In genomic region chr17:25941511-25942241, GRCm38 (mm10) we compare ENCODE assay signal across 8 mouse cellular contexts. TPM values are rescaled to one million over a fixed set of nuclear protein-coding genes. Genes with fewer than 3 reads are reported as not detected.
DNase-seq lines count a peak whose midpoint lies in the region; TF ChIP-seq lines count a peak whose summit lies in the region.

No protein-coding gene starts in this region.

- H3K27ac ChIP-seq in liver, adult 2 months (replicated peaks; ENCODE audit: insufficient read depth, low read depth, low read length) = peak overlapping the region; percentile 59

- peak; percentile 53; the same call in 1 of the 2 replicates for TF ChIP-seq POLR2A in liver, adult 2 months (IDR thresholded peaks at IDR 0.05; ENCODE audit: extremely low read depth, insufficient read depth, low read length)
- TF ChIP-seq POLR2A in myocyte (IDR thresholded peaks at IDR 0.05; ENCODE audit: insufficient read length, low read depth) = peak; percentile 87

- peak overlapping the region; percentile 95 for H3K4me2 ChIP-seq in myocyte (ENCODE audit: low read depth)

- H3K4me3 ChIP-seq in liver, adult 2 months (ENCODE audit: insufficient read depth, low read depth, low read length) = peak overlapping the region; percentile 78
- peak overlapping the region; percentile 59 for H3K4me3 ChIP-seq in myocyte

- H3K27me3 ChIP-seq in liver, adult 2 months (ENCODE audit: control insufficient read depth, insufficient read depth, low read length) = no peaks in the 10 kb centered on the region
- H3K27me3 ChIP-seq in myocyte (ENCODE audit: control insufficient read depth, insufficient read depth, insufficient read length) = peaks cover 8% of the 10 kb centered on the region

- H3K4me1 ChIP-seq in liver, adult 2 months (ENCODE audit: control insufficient read depth, insufficient read depth, low read length) = peaks cover 7% of the 10 kb centered on the region

- peaks cover 7% of the 10 kb centered on the region; the same call in 1 of the 2 replicates for H3K79me2 ChIP-seq in liver, adult 2 months (ENCODE audit: control insufficient read depth, insufficient read depth, low read length)
- peaks cover 12% of the 10 kb centered on the region for H3K79me2 ChIP-seq in myocyte (ENCODE audit: control insufficient read depth, insufficient read depth)

- 4% methylated on average over 47 of the region's 54 CpGs for WGBS in liver, adult 2 months

- peak overlapping the region; percentile 81 for H3ac ChIP-seq in myocyte (ENCODE audit: control insufficient read depth, insufficient read length)

- DNase-seq in left cerebral cortex, adult 18-20 months (ENCODE audit: low spot score in 2 of 2) = peak; percentile 74 to 79
- no peak for DNase-seq in left cerebral cortex, adult 11 months (ENCODE audit: low spot score)
- DNase-seq in embryo, embryonic 10.5 days (ENCODE audit: low spot score) = peak; percentile 82
- peak; percentile 97 for DNase-seq in heart, adult 11 months
- peak; percentile 62 for DNase-seq in kidney, adult 11 months
- DNase-seq in liver, adult 2 months (ENCODE audit: extremely low read depth, low read depth, low spot score) = peak; percentile 48
- peak; percentile 61 to 69 for DNase-seq in spleen, postnatal 36 days (ENCODE audit: low spot score in 2 of 2)

- H3K9ac ChIP-seq in liver, adult 2 months (ENCODE audit: low read depth, low read length) = peak overlapping the region; percentile 79

- TF ChIP-seq CTCF in liver, adult 2 months (IDR thresholded peaks at IDR 0.05; ENCODE audit: low read depth, low read length) = no peak

- no peaks in the 10 kb centered on the region for H3K36me3 ChIP-seq in liver, adult 2 months (ENCODE audit: control insufficient read depth, insufficient read depth, low read length)
- H3K36me3 ChIP-seq in myocyte (ENCODE audit: control insufficient read depth, insufficient read depth) = no peaks in the 10 kb centered on the region

TF ChIP-seq in myocyte, 11 proteins besides CTCF, POLR2A, EP300 and RAD21:
- peak; percentile 91 for TF ChIP-seq POLR2AphosphoS2 (IDR thresholded peaks at IDR 0.05; ENCODE audit: insufficient read length, low read depth)
- peak in 2 of 3 experiments; percentile 42 to 55 for TF ChIP-seq MYOG (IDR thresholded peaks at IDR 0.05; ENCODE audit: control insufficient read depth in 1 of 3, insufficient read depth in 1 of 3, insufficient read length in 2 of 3, low read depth in 2 of 3)
- TF ChIP-seq MYOD1 (IDR thresholded peaks at IDR 0.05; ENCODE audit: control insufficient read depth in 1 of 3, insufficient read length in 2 of 3, low read depth in 2 of 3) = peak in 2 of 3 experiments; percentile 6 to 37
- TF ChIP-seq USF1 (IDR thresholded peaks at IDR 0.05; ENCODE audit: low read depth) = no peak
- no peak for TF ChIP-seq CEBPB (IDR thresholded peaks at IDR 0.05; ENCODE audit: insufficient read depth, poor library complexity, severe bottlenecking)
- TF ChIP-seq E2F4 (IDR thresholded peaks at IDR 0.05; ENCODE audit: insufficient read depth) = peak; percentile 35
- TF ChIP-seq TCF12 (IDR thresholded peaks at IDR 0.05; ENCODE audit: insufficient read depth, poor library complexity, severe bottlenecking) = no peak

RNA-seq across cellular contexts. Expression of gene Pigq, which starts 3.1 kb away (rescaled TPM):
- total RNA-seq in left cerebral cortex, adult 18-20 months (2021) = 100 to 1,000 TPM; 103 to 113 TPM
- total RNA-seq in liver, adult 2 months (2014; rRNA removed) = 11.5 and 16.0 TPM in 2 replicates
- polyA plus RNA-seq in liver, adult 2 months (2012; rRNA removed) = 51.6 and 52.5 TPM in 2 replicates
- 46.3 TPM for polyA plus RNA-seq in myocyte (2012; fragmentation: generic; extraction: Trizol)

RNA-seq across cellular contexts. Expression of gene Nhlrc4, which starts 3.1 kb away (rescaled TPM):
- total RNA-seq in left cerebral cortex, adult 18-20 months (2021) = under 1 TPM; 0.54 to 0.98 TPM
- 1.2 TPM in 1 of 2 replicates, not detected in the other for total RNA-seq in liver, adult 2 months (2014; rRNA removed)
- 0.04 TPM in 1 of 2 replicates, not detected in the other for polyA plus RNA-seq in liver, adult 2 months (2012; rRNA removed)
- 0.17 TPM for polyA plus RNA-seq in myocyte (2012; fragmentation: generic; extraction: Trizol)

RNA-seq across cellular contexts. Expression of gene A930017K11Rik, which starts 10.7 kb away (rescaled TPM):
- under 1 TPM; 0.37 to 0.65 TPM for total RNA-seq in left cerebral cortex, adult 18-20 months (2021)
- not detected in 2 replicates for total RNA-seq in liver, adult 2 months (2014; rRNA removed)
- not detected in 2 replicates for polyA plus RNA-seq in liver, adult 2 months (2012; rRNA removed)
- polyA plus RNA-seq in myocyte (2012; fragmentation: generic; extraction: Trizol) = 0.02 TPM

RNA-seq across cellular contexts. Expression of gene Rab40c, which starts 22.1 kb away (rescaled TPM):
- total RNA-seq in left cerebral cortex, adult 18-20 months (2021) = 10 to 100 TPM; 41.2 TPM
- 6.1 and 7.2 TPM in 2 replicates for total RNA-seq in liver, adult 2 months (2014; rRNA removed)
- polyA plus RNA-seq in liver, adult 2 months (2012; rRNA removed) = 22.8 and 24.1 TPM in 2 replicates
- polyA plus RNA-seq in myocyte (2012; fragmentation: generic; extraction: Trizol) = 18.3 TPM

RNA-seq across cellular contexts. Expression of gene Capn15, which starts 43.9 kb away (rescaled TPM):
- total RNA-seq in left cerebral cortex, adult 18-20 months (2021) = 10 to 100 TPM; 50.6 to 51.4 TPM
- total RNA-seq in liver, adult 2 months (2014; rRNA removed) = 1.8 and 3.0 TPM in 2 replicates
- polyA plus RNA-seq in liver, adult 2 months (2012; rRNA removed) = 16.8 and 23.3 TPM in 2 replicates
- 7.2 TPM for polyA plus RNA-seq in myocyte (2012; fragmentation: generic; extraction: Trizol)
